Mouse (Mus musculus): ENCODE data around the gene Anapc7. TPM values are rescaled to one million over a fixed set of nuclear protein-coding genes. Genes with fewer than 3 reads are reported as not detected.

Anapc7 gene
- polyA plus RNA-seq, 2 experiments = 9.0 to 13.2 TPM

GRCm38 (mm10) chr5:122399871-122400270, 21.6 kb upstream of the Anapc7 start:
- Histone ChIP-seq H3K9me3 (ENCODE audit: control insufficient read depth, low read length) (no peaks in the 10 kb centered on the region), H3K4me1 (replicated peaks; ENCODE audit: control insufficient read depth in 2 of 2, insufficient read depth in 2 of 2, low read length in 1 of 2) (no peaks in the 10 kb centered on the region), H3K27ac (no peak overlapping the region), H3K27me3 (ENCODE audit: control insufficient read depth, insufficient read depth, low read length) (no peaks in the 10 kb centered on the region), H3K4me3 (ENCODE audit: insufficient read depth in 1 of 2, low read depth in 2 of 2, low read length in 2 of 2) (no peak overlapping the region), H3K9ac (replicated peaks) (no peak overlapping the region), H3K4me2 (ENCODE audit: low read depth) (no peak overlapping the region), H3K36me3 (replicated peaks; ENCODE audit: control insufficient read depth, insufficient read depth, low read depth) (peaks cover 48% of the 10 kb centered on the region)
- WGBS (ENCODE audit: insufficient replicate concordance) = 81% methylated on average over 8 of the region's 8 CpGs
- TF ChIP-seq EP300 (IDR thresholded peaks at IDR 0.05; ENCODE audit: low read depth) (no peak), CTCF (IDR thresholded peaks at IDR 0.05; ENCODE audit: low read depth) (no peak)
- no peak for DNase-seq (ENCODE audit: low read depth in 3 of 3, low spot score in 3 of 3)
- no peak for ATAC-seq (ENCODE audit: insufficient read depth)

- TF ChIP-seq CTCF (IDR thresholded peaks at IDR 0.05; ENCODE audit: low read depth) = no peak
- H3K27me3 ChIP-seq (ENCODE audit: control insufficient read depth, insufficient read depth, low read length) = no peaks in the 10 kb centered on the region
- H3K4me3 ChIP-seq (ENCODE audit: insufficient read depth in 1 of 2, low read depth in 2 of 2, low read length in 2 of 2) = no peak overlapping the region
- 81% methylated on average over 18 of the region's 18 CpGs for WGBS (ENCODE audit: insufficient replicate concordance)
- ATAC-seq (ENCODE audit: insufficient read depth) (no peak), DNase-seq (ENCODE audit: low read depth in 3 of 3, low spot score in 3 of 3) (no peak)
- peaks cover 57% of the 10 kb centered on the region for H3K36me3 ChIP-seq (replicated peaks; ENCODE audit: control insufficient read depth, insufficient read depth, low read depth)
- H3K4me1 ChIP-seq (replicated peaks; ENCODE audit: control insufficient read depth in 2 of 2, insufficient read depth in 2 of 2, low read length in 1 of 2) = no peaks in the 10 kb centered on the region
- H3K9ac ChIP-seq (replicated peaks) = no peak overlapping the region
- no peaks in the 10 kb centered on the region for H3K9me3 ChIP-seq (ENCODE audit: control insufficient read depth, low read length)
- H3K27ac ChIP-seq = no peak overlapping the region
- H3K4me2 ChIP-seq (ENCODE audit: low read depth) = no peak overlapping the region
Observed at GRCm38 (mm10) chr5:122400628-122401302, 20.7 kb upstream of the Anapc7 start.

- H3K4me3 ChIP-seq (ENCODE audit: insufficient read depth in 1 of 2, low read depth in 2 of 2, low read length in 2 of 2) = no peak overlapping the region
- ATAC-seq (ENCODE audit: insufficient read depth) = no peak
- H3K9me3 ChIP-seq (ENCODE audit: control insufficient read depth, low read length) = no peaks in the 10 kb centered on the region
- no peak overlapping the region for H3K4me2 ChIP-seq (ENCODE audit: low read depth)
- no peak overlapping the region for H3K9ac ChIP-seq (replicated peaks)
- H3K4me1 ChIP-seq (replicated peaks; ENCODE audit: control insufficient read depth in 2 of 2, insufficient read depth in 2 of 2, low read length in 1 of 2) = no peaks in the 10 kb centered on the region
- no peaks in the 10 kb centered on the region for H3K27me3 ChIP-seq (ENCODE audit: control insufficient read depth, insufficient read depth, low read length)
- TF ChIP-seq CTCF (IDR thresholded peaks at IDR 0.05; ENCODE audit: low read depth) (peak; percentile 98), EP300 (IDR thresholded peaks at IDR 0.05; ENCODE audit: low read depth) (no peak)
- peaks cover 62% of the 10 kb centered on the region for H3K36me3 ChIP-seq (replicated peaks; ENCODE audit: control insufficient read depth, insufficient read depth, low read depth)
- 32% methylated on average over 8 of the region's 8 CpGs for WGBS (ENCODE audit: insufficient replicate concordance)
- H3K27ac ChIP-seq = no peak overlapping the region
- DNase-seq (ENCODE audit: low read depth in 3 of 3, low spot score in 3 of 3) = no peak
Observed at GRCm38 (mm10) chr5:122401303-122401640, 20.2 kb upstream of the Anapc7 start.

- H3K9me3 ChIP-seq (ENCODE audit: control insufficient read depth, low read length) = no peaks in the 10 kb centered on the region
- H3K9ac ChIP-seq (replicated peaks) = no peak overlapping the region
- no peak overlapping the region for H3K4me3 ChIP-seq (ENCODE audit: insufficient read depth in 1 of 2, low read depth in 2 of 2, low read length in 2 of 2)
- peaks cover 63% of the 10 kb centered on the region for H3K36me3 ChIP-seq (replicated peaks; ENCODE audit: control insufficient read depth, insufficient read depth, low read depth)
- ATAC-seq (ENCODE audit: insufficient read depth) (no peak), DNase-seq (ENCODE audit: low read depth in 3 of 3, low spot score in 3 of 3) (no peak)
- no peak overlapping the region for H3K4me2 ChIP-seq (ENCODE audit: low read depth)
- no peaks in the 10 kb centered on the region for H3K4me1 ChIP-seq (replicated peaks; ENCODE audit: control insufficient read depth in 2 of 2, insufficient read depth in 2 of 2, low read length in 1 of 2)
- TF ChIP-seq EP300 (IDR thresholded peaks at IDR 0.05; ENCODE audit: low read depth) (no peak), CTCF (IDR thresholded peaks at IDR 0.05; ENCODE audit: low read depth) (no peak)
- H3K27ac ChIP-seq = no peak overlapping the region
- no peaks in the 10 kb centered on the region for H3K27me3 ChIP-seq (ENCODE audit: control insufficient read depth, insufficient read depth, low read length)
- WGBS (ENCODE audit: insufficient replicate concordance) = 84% methylated on average over 13 of the region's 13 CpGs
Observed at GRCm38 (mm10) chr5:122402160-122402559, 19.3 kb upstream of the Anapc7 start.

GRCm38 (mm10) chr5:122402772-122403171, 18.7 kb upstream of the Anapc7 start:
- peaks cover 60% of the 10 kb centered on the region for H3K36me3 ChIP-seq (replicated peaks; ENCODE audit: control insufficient read depth, insufficient read depth, low read depth)
- H3K27ac ChIP-seq = no peak overlapping the region
- ATAC-seq (ENCODE audit: insufficient read depth) (no peak), DNase-seq (ENCODE audit: low read depth in 3 of 3, low spot score in 3 of 3) (no peak)
- H3K4me2 ChIP-seq (ENCODE audit: low read depth) = no peak overlapping the region
- TF ChIP-seq CTCF (IDR thresholded peaks at IDR 0.05; ENCODE audit: low read depth) (no peak), EP300 (IDR thresholded peaks at IDR 0.05; ENCODE audit: low read depth) (no peak)
- H3K9ac ChIP-seq (replicated peaks) = no peak overlapping the region
- 74% methylated on average over 5 of the region's 5 CpGs for WGBS (ENCODE audit: insufficient replicate concordance)
- H3K4me1 ChIP-seq (replicated peaks; ENCODE audit: control insufficient read depth in 2 of 2, insufficient read depth in 2 of 2, low read length in 1 of 2) = no peaks in the 10 kb centered on the region
- no peaks in the 10 kb centered on the region for H3K27me3 ChIP-seq (ENCODE audit: control insufficient read depth, insufficient read depth, low read length)
- H3K4me3 ChIP-seq (ENCODE audit: insufficient read depth in 1 of 2, low read depth in 2 of 2, low read length in 2 of 2) = no peak overlapping the region
- no peaks in the 10 kb centered on the region for H3K9me3 ChIP-seq (ENCODE audit: control insufficient read depth, low read length)
